Mouse (Mus musculus) kidney, postnatal 4 days (tissue): ENCODE data around the gene Zfp248.
A peak's percentile ranks its signal among the peaks of the same experiment; 100 is the strongest.

Source experiments
- DNase-seq, 2 experiments: peaks; one replicate each; pipeline ENCODE4 v3.0.0; 2021; ENCODE audit warnings: mixed read lengths in 2 of 2

The Zfp248 gene

GRCm38 (mm10) chr6:118455042-118455631 lies at the start of gene Zfp248:
Gene Zfp248 (minus strand): TSS chr6:118455528.
- DNase-seq: peak; percentile 93 to 95

GRCm38 (mm10) chr6:118499010-118499409 lies 43.7 kb upstream of the Zfp248 start:
- DNase-seq: no peak

GRCm38 (mm10) chr6:118482125-118482524 lies 26.8 kb upstream of the Zfp248 start:
- DNase-seq: no peak

- peak; percentile 82 to 89 for DNase-seq
Observed at GRCm38 (mm10) chr6:118478957-118479708, 23.8 kb upstream of the Zfp248 start, which contains the start of gene Zfp9. Gene Zfp9 (minus strand): TSS chr6:118479320.

GRCm38 (mm10) chr6:118477875-118478785 lies 22.8 kb upstream of the Zfp248 start:
- DNase-seq: no peak

GRCm38 (mm10) chr6:118462069-118462705 lies 6.9 kb upstream of the Zfp248 start:
- no peak for DNase-seq

GRCm38 (mm10) chr6:118457726-118458125 lies 2.4 kb upstream of the Zfp248 start:
- DNase-seq: no peak

GRCm38 (mm10) chr6:118454452-118454851 lies 876 bp downstream of the Zfp248 start:
- DNase-seq: no peak

GRCm38 (mm10) chr6:118431502-118431901 lies 23.8 kb downstream of the Zfp248 start:
- no peak for DNase-seq

GRCm38 (mm10) chr6:118426666-118427065 lies 28.7 kb downstream of the Zfp248 start:
- no peak for DNase-seq

- peak; percentile 95 to 97 for DNase-seq
Observed at GRCm38 (mm10) chr6:118419050-118419920, 36.0 kb downstream of the Zfp248 start, which contains the start of gene Bms1. Gene Bms1 (minus strand): TSS chr6:118419474.

- no peak for DNase-seq
Observed at GRCm38 (mm10) chr6:118410428-118410827, 44.9 kb downstream of the Zfp248 start.

- no peak for DNase-seq
Observed at GRCm38 (mm10) chr6:118408510-118408909, 46.8 kb downstream of the Zfp248 start.

- no peak for DNase-seq
Observed at GRCm38 (mm10) chr6:118406421-118406820, 48.9 kb downstream of the Zfp248 start.

GRCm38 (mm10) chr6:118390746-118391145 lies 64.6 kb downstream of the Zfp248 start:
- DNase-seq: no peak

GRCm38 (mm10) chr6:118385962-118386361 lies 69.4 kb downstream of the Zfp248 start:
- DNase-seq: no peak

- no peak for DNase-seq
Observed at GRCm38 (mm10) chr6:118381234-118381633, 74.1 kb downstream of the Zfp248 start.

- no peak for DNase-seq
Observed at GRCm38 (mm10) chr6:118380630-118381029, 74.7 kb downstream of the Zfp248 start.

GRCm38 (mm10) chr6:118379451-118380167 lies 75.7 kb downstream of the Zfp248 start:
- peak; percentile 90 to 91 for DNase-seq

GRCm38 (mm10) chr6:118377611-118378010 lies 77.7 kb downstream of the Zfp248 start:
- no peak for DNase-seq
